Mouse (Mus musculus): Measurements from ENCODE around the gene Pln. TPM values are rescaled to one million over a fixed set of nuclear protein-coding genes. Genes with fewer than 3 reads are reported as not detected.

Gene Pln
- polyA plus RNA-seq, 1 experiment = not detected

GRCm38 (mm10) chr10:53388227-53388920 is 50.9 kb downstream of the Pln start:
- TF ChIP-seq GATA1 (IDR thresholded peaks at IDR 0.05; ENCODE audit: low read length) = no peak

GRCm38 (mm10) chr10:53394923-53395629 is 57.6 kb downstream of the Pln start:
- no peak for TF ChIP-seq GATA1 (IDR thresholded peaks at IDR 0.05; ENCODE audit: low read length)

Other genes with a start within 250 kb of the Pln start
- not detected in 2 replicates for gene Cep85l, start 42.3 kb downstream of the Pln start, polyA plus RNA-seq (2012)